Mouse (Mus musculus): ENCODE data around the gene Nup210. TPM values are rescaled to one million over a fixed set of nuclear protein-coding genes. Genes with fewer than 3 reads are reported as not detected.

The Nup210 gene
- total and polyA plus RNA-seq, 2 experiments from 2014 or later = 12.5 to 52.6 TPM

- H3K9ac ChIP-seq = no peak overlapping the region
- H3K36me3 ChIP-seq (ENCODE audit: insufficient read depth) = no peaks in the 10 kb centered on the region
- H3K27me3 ChIP-seq (ENCODE audit: insufficient read depth, low read length) = no peaks in the 10 kb centered on the region
- DNase-seq (no peak), ATAC-seq (no peak)
- H3K4me3 ChIP-seq (ENCODE audit: low read depth, low read length) = no peak overlapping the region
- 0 out of 2 replicates have a peak overlapping the region, but pooled peaks have one; percentile 50 for H3K27ac ChIP-seq (ENCODE audit: low read depth, low read length)
- WGBS = 17% methylated on average over 2 of the region's 2 CpGs
- H3K4me2 ChIP-seq (ENCODE audit: low read depth) = no peak overlapping the region
- H3K9me3 ChIP-seq (ENCODE audit: low read length) = no peaks in the 10 kb centered on the region
- TF ChIP-seq CTCF (IDR thresholded peaks at IDR 0.05; ENCODE audit: low read depth) = no peak
- 0 out of 2 replicates have a peak, but pooled peaks cover under 1% of the 10 kb centered on the region for H3K4me1 ChIP-seq (ENCODE audit: insufficient read depth)
Observed at GRCm38 (mm10) chr6:90969341-90969871, 147.2 kb downstream of the Nup210 start.

Other genes starting within 250 kb of the Nup210 start
- 73.2 and 103 TPM in 2 replicates for gene Iqsec1, start 128.1 kb downstream of the Nup210 start, total RNA-seq (2014; rRNA removed)
- 14.9 and 21.8 TPM in 2 replicates for gene Iqsec1, start 128.1 kb downstream of the Nup210 start, polyA plus RNA-seq (2015; fragmentation: Nextera tagmentation; extraction: Ambion mirVana)
- 70.3 and 81.0 TPM in 2 replicates for gene Hdac11, start 39.8 kb upstream of the Nup210 start, total RNA-seq (2014; rRNA removed)
- 27.4 and 34.5 TPM in 2 replicates for gene Hdac11, start 39.8 kb upstream of the Nup210 start, polyA plus RNA-seq (2015; fragmentation: Nextera tagmentation; extraction: Ambion mirVana)
- 26.7 and 41.1 TPM in 2 replicates for gene Fbln2, start 95.6 kb upstream of the Nup210 start, total RNA-seq (2014; rRNA removed)
- 18.6 and 19.6 TPM in 2 replicates for gene Fbln2, start 95.6 kb upstream of the Nup210 start, polyA plus RNA-seq (2015; fragmentation: Nextera tagmentation; extraction: Ambion mirVana)

All from forebrain, postnatal 0 days (tissue).